9 mouse cellular contexts compared by ENCODE assay signal in the genomic region with DNA sequence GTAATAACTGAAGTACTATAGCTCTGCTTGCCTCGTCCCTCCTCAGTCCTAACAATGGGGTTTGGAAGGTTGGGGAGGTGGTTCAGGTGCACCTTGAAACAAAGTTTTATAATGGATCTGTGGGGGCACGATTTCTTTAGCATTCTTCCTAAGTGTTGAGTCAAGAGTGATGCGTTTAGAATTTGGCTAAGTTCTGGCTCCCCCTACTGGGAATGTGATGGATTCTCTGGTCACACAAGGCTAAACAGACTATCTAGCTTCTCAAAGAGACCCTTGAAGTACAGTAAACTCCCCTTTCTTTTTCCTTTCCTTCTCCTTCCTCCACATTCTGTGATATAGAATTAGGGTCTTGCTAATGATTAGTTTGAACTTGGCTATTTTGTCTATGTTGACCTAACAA. TPM values are rescaled to one million over a fixed set of nuclear protein-coding genes. Genes with fewer than 3 reads are reported as not detected.
A peak's percentile ranks its signal among the peaks of the same experiment; 100 is the strongest.
DNase-seq lines count a peak whose midpoint lies in the region; ATAC-seq and TF ChIP-seq lines count a peak whose summit lies in the region.
"Had no signal": no experiment of that assay in that cellular context is flagged by ENCODE, and none has a peak within 500 bp of the region (broad histone marks: within the 10 kb centered on the region; RNA-seq: fewer than 3 reads in every experiment).

No protein-coding gene starts in this region.

- H3K4me2 ChIP-seq in hindbrain, postnatal 0 days (ENCODE audit: low read depth, low read length), result no peak overlapping the region
- no peak overlapping the region for H3K4me2 ChIP-seq in liver, embryonic 13.5 days
- H3K4me2 ChIP-seq: liver, embryonic 15.5 days had no signal

- H3K27me3 ChIP-seq in hindbrain, postnatal 0 days (ENCODE audit: insufficient read depth, low read length), result no peaks in the 10 kb centered on the region
- H3K27me3 ChIP-seq in hindbrain, embryonic 10.5 days (ENCODE audit: insufficient read depth, poor library complexity, severe bottlenecking), result no peaks in the 10 kb centered on the region
- H3K27me3 ChIP-seq in liver, embryonic 13.5 days, result no peaks in the 10 kb centered on the region
- H3K27me3 ChIP-seq: liver, embryonic 15.5 days had no signal

- H3K4me1 ChIP-seq in hindbrain, postnatal 0 days (ENCODE audit: insufficient read depth, low read length), result no peaks in the 10 kb centered on the region
- no peaks in the 10 kb centered on the region for H3K4me1 ChIP-seq in hindbrain, embryonic 10.5 days (replicated peaks)
- H3K4me1 ChIP-seq in liver, embryonic 13.5 days (replicated peaks), result no peaks in the 10 kb centered on the region
- H3K4me1 ChIP-seq: liver, embryonic 15.5 days had no signal

- TF ChIP-seq CTCF in hindbrain, postnatal 0 days (IDR thresholded peaks at IDR 0.05; ENCODE audit: low read depth), result peak; percentile 73

- no peak overlapping the region for H3K27ac ChIP-seq in hindbrain, postnatal 0 days
- no peak overlapping the region for H3K27ac ChIP-seq in hindbrain, embryonic 10.5 days
- no peak overlapping the region for H3K27ac ChIP-seq in liver, embryonic 13.5 days
- H3K27ac ChIP-seq: liver, embryonic 15.5 days had no signal

- no peak for ATAC-seq in hindbrain, postnatal 0 days
- no peak for ATAC-seq in liver, embryonic 13.5 days (ENCODE audit: low read depth)

- 15% methylated on average over 3 of the region's 3 CpGs for WGBS in hindbrain, postnatal 0 days
- 30% methylated on average over 3 of the region's 3 CpGs for WGBS in hindbrain, embryonic 10.5 days
- WGBS in liver, embryonic 13.5 days (ENCODE audit: insufficient replicate concordance), result 10% methylated on average over 3 of the region's 3 CpGs

- DNase-seq in hindbrain, postnatal 0 days (ENCODE audit: low spot score), result peak; percentile 70
- no peak for DNase-seq in hindbrain, embryonic 10.5 days (ENCODE audit: low spot score)
- DNase-seq in urinary bladder, postnatal 25 days (ENCODE audit: low spot score), result peak; percentile 27
- DNase-seq in urinary bladder, postnatal 4 days (ENCODE audit: low spot score in 2 of 2), result no peak
- peak; percentile 42 for DNase-seq in c-Kit-negative CD71-positive TER-119-positive erythroid progenitor cells, embryonic 14.5 days (ENCODE audit: low read depth, low spot score)
- peak; percentile 21 for DNase-seq in liver, embryonic 13.5 days
- DNase-seq in thymus, postnatal 4 days, result peak; percentile 18
- DNase-seq in layer of hippocampus, postnatal 25 days (ENCODE audit: extremely low spot score in 1 of 2, low spot score in 1 of 2), result no peak

- H3K9ac ChIP-seq in hindbrain, postnatal 0 days (replicated peaks; ENCODE audit: low read length), result no peak overlapping the region
- no peak overlapping the region for H3K9ac ChIP-seq in liver, embryonic 13.5 days
- H3K9ac ChIP-seq: liver, embryonic 15.5 days had no signal

- peaks cover 13% of the 10 kb centered on the region for H3K36me3 ChIP-seq in hindbrain, postnatal 0 days (ENCODE audit: insufficient read depth, low read length)
- H3K36me3 ChIP-seq in hindbrain, embryonic 10.5 days, result peaks cover 18% of the 10 kb centered on the region
- H3K36me3 ChIP-seq in liver, embryonic 13.5 days, result peaks cover 20% of the 10 kb centered on the region

- H3K9me3 ChIP-seq in hindbrain, postnatal 0 days (ENCODE audit: low read length), result no peaks in the 10 kb centered on the region
- H3K9me3 ChIP-seq in hindbrain, embryonic 10.5 days, result no peaks in the 10 kb centered on the region
- H3K9me3 ChIP-seq in liver, embryonic 13.5 days (replicated peaks), result no peaks in the 10 kb centered on the region
- H3K9me3 ChIP-seq: liver, embryonic 15.5 days had no signal

- no peak overlapping the region for H3K4me3 ChIP-seq in hindbrain, postnatal 0 days (ENCODE audit: low read length)
- H3K4me3 ChIP-seq in hindbrain, embryonic 10.5 days, result no peak overlapping the region
- no peak overlapping the region for H3K4me3 ChIP-seq in liver, embryonic 13.5 days (replicated peaks)
- H3K4me3 ChIP-seq: liver, embryonic 15.5 days had no signal

RNA-seq across cellular contexts. Expression of a gene that starts 11.5 kb away (rescaled TPM):
- total RNA-seq in hindbrain, postnatal 0 days (2014; rRNA removed), result 19.3 and 33.8 TPM in 2 replicates
- polyA plus RNA-seq in hindbrain, postnatal 0 days (2015; fragmentation: Nextera tagmentation; extraction: Ambion mirVana), result 27.2 and 31.0 TPM in 2 replicates
- polyA plus RNA-seq in hindbrain, embryonic 10.5 days (2016; fragmentation: Nextera tagmentation; extraction: Ambion mirVana), result 85.8 and 89.3 TPM in 2 replicates
- polyA plus RNA-seq in liver, embryonic 13.5 days (2015; fragmentation: Nextera tagmentation; extraction: Ambion mirVana), result 25.2 and 35.7 TPM in 2 replicates
- 10 to 100 TPM; 40.5 to 48.3 TPM for total RNA-seq in layer of hippocampus, postnatal 25 days (2021)

RNA-seq across cellular contexts. Expression of a gene that starts 28.3 kb away (rescaled TPM):
- 64.0 and 64.3 TPM in 2 replicates for total RNA-seq in hindbrain, postnatal 0 days (2014; rRNA removed)
- 51.0 and 53.0 TPM in 2 replicates for polyA plus RNA-seq in hindbrain, postnatal 0 days (2015; fragmentation: Nextera tagmentation; extraction: Ambion mirVana)
- 57.8 and 64.0 TPM in 2 replicates for polyA plus RNA-seq in hindbrain, embryonic 10.5 days (2016; fragmentation: Nextera tagmentation; extraction: Ambion mirVana)
- 66.0 and 74.8 TPM in 2 replicates for polyA plus RNA-seq in liver, embryonic 13.5 days (2015; fragmentation: Nextera tagmentation; extraction: Ambion mirVana)
- 10 to 100 TPM; 45.8 to 49.6 TPM for total RNA-seq in layer of hippocampus, postnatal 25 days (2021)

Comparison
In these comparisons a context has a peak if more than half of its experiments do, and no peak if none do; other contexts are left out.
1. DNase-seq: peak in hindbrain, postnatal 0 days (single experiment), urinary bladder, postnatal 25 days (single experiment), c-Kit-negative CD71-positive TER-119-positive erythroid progenitor cells, embryonic 14.5 days (single experiment), liver, embryonic 13.5 days (single experiment) and thymus, postnatal 4 days (single experiment); none in hindbrain, embryonic 10.5 days (single experiment), urinary bladder, postnatal 4 days (0 of 2) and layer of hippocampus, postnatal 25 days (0 of 2).